Mouse (Mus musculus) naive thymus-derived CD4-positive, alpha-beta T cell, adult 2 months (primary cell): ENCODE measurements around the gene Astn1.

Source experiments
- DNase-seq: peaks from one replicate; pipeline ENCODE4 v3.0.0-alpha.2; 2011; ENCODE audit warnings: low read depth

Astn1 gene

DNA sequence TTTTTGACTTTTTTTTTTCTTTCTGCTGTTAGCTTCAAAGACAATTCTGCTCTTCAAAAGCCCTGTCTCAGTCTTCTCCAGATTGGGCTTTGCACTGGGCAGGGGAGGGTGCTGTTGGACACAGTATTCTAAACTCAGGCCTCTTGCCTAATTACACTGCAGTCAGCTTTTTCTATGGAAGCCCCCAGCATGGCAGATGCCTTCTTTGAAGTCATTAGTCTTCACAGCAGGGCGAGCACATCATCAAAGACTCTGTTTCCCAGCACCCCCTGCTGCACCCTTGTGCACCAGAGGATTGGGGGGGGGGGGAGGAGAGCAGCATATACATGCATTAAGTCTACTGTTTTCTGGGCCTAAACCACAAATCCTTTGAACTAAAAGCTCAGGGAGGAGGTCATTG, 174.8 kb downstream of the Astn1 start:
- no peak for DNase-seq

DNA sequence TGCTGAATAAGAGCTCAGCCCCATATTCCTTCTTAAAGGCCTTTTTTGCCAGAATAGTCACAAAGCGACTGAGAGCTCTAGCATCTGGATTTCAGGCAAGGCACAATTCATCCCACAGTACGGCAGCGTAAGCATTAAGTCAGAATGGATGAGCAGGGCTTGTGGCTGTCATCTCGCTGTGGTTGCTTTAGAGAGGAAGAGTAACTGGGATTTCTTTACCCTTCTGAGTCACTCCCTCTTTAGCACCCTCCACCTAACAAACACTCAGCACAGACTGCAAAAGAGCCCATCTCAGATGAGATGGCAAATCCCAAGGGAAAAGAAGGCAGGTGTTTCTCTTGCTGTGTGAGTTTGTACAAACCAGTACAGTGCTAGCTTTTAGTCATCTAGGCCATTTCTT, 183.0 kb downstream of the Astn1 start:
- no peak for DNase-seq

DNA sequence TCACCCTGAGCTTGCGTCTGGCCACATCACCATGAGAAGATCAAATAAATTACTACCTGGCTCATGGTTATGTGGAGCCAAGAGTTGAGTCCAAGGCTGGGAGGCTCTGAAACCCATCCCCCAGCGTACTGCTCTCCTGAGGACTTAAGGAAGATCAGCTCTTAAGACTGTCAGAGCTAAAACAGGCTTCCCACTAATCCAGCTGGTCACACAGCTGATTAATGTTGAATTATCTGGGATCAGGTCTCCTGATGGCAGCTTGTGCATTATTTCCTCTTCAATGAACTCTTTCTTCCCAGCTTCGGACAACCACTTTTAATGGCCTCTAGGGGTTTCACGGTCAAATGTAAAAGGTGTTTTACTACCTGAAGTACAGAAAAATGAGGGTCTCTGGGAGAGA, 184.4 kb downstream of the Astn1 start:
- DNase-seq: no peak

DNA sequence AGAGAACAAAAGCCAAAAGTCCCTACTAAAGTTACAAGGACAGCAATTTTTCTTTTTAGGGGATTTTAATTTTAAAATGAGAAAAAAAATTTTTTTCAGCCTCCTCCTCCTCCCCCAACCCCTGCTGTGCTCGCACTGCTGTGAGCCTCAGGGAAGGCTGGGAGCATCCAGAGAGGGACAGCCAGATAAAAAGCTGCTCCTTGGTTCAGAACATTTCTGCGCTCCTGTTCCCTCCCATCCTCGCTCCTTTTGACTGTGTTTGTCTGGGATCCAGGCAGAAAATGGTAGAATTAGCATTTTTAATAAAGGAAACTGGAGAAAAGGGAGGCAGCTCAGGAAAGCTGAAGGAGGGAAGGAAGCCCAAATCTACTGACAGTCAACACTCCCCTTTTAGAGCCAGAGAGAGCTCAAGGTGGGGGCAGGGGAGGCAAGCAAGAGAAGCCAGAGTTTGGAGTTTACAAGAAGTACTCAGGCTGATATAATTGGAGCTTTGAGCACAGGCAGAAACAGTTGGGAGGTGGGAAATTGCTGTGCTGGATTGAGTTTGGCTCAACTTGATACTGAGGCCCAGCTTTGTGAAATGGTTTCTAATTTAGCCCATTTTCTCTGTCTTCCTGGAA, 185.6 kb downstream of the Astn1 start:
- no peak for DNase-seq

DNA sequence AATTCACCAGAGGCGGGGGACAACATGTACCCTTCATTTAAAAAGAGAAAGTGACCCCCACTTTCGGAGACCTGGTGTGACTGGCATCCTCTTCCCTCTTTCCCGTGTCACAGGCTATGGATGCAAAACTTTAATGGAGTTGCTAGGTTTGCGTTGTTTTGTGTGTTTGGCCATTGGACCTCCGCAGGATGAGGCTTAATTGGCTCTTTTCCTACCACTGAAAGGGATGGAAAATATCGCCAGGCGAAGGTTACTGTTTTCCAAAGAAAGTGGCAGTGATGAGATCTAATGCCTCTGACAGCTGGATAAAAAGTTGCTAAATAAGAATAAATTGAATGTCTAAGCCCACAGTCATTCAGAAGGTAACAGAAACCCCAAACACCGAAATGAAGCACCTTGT, 186.2 kb downstream of the Astn1 start:
- DNase-seq: no peak

DNA sequence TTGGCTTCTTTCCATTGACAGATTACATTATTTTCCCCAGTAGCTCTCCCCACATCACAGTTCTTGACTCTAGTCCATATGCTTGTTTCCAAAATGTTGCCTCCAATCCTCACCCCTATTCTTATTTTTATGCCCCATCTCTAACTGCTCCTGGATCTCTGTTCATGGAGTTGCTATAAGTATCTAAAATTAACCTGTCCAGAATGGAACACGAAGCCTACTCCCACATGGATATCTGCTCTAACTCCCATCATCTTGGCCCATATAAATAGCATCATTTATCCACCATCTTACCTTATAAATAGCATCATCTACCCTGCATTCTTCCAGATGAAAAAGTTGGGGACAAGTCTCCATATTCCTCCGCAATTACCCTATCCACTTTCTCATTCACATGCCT, 187.5 kb downstream of the Astn1 start:
- no peak for DNase-seq

DNA sequence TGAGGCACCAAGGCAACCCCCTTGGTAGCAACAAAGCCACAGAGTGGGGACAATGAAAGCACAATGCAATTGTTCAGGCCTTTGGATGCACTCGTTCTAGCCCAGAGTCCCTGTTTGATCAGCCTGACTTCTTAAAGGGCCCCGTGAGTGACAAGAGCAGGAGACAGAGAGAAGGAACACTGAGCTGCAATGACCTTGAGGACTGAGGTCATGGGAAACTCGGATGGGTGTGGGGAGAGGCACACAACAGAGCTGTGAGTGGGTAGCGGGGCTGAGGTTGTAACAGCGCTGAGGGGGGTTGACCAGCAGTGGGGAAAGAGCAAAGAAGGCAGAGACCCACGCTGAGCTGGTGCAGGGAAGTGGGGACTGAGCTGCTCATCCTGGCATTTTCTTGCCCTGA, 189.9 kb downstream of the Astn1 start:
- DNase-seq: no peak

DNA sequence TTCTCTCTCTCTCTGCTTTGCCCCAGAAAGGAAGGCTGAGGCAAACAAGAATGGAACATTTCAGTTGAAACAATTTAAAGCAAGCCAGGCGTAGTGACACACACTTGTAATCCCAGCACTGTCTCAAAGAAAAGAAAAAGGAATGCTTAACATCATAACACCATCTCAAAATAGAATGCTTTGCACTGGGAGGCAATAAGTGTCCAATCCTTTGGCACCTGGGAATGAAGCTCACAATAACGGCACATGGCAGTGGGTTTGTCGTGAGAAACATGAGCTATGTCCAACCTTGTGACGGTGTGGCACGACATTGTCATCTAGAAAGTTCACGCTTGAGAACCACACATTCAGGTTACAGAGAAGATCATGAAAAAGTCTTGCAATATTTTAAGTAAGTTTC, 191.3 kb downstream of the Astn1 start:
- DNase-seq: no peak

DNA sequence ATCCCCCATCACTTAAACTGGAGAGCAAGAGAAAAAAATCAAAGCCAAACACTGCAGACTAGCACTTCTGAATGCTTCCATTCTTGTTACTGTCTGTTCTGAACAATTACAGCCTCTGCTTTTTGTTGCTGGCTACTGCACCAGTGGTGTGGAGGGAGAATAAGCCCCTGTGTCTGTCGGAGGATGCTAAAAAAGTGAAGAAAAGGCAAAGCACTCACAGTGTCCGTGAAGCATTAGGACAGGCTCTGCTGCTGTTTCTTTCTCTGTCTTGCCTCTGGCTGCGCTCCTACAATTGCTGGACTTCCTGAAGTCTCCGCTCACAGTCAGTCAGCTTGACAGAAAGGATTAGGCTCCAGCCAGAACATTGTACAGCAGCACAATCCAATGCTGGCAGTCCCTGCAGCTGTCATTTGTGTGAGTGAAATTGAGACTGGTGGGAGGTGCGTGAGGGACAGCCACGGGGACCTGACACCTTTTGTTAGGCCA, 192.0 kb downstream of the Astn1 start:
- no peak for DNase-seq

DNA sequence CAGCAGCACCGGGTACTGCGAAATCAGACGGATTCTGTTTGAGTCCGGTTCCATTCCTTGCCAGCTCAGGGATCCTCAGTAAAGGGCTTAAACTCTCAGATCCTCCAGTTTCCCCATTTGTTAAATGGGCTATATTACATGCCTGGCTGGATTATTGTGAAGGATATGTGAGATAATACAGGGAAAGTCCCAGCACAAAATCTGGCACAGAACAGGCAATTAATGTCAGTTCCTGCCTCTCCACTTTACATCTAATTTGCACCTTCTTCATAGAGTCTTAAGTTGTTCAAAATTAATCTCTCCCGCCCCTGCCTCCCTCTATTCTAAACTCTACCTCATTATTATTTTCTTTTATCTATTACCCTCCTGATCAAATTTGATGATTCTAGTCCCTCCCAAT, 211.1 kb downstream of the Astn1 start:
- DNase-seq: no peak

DNA sequence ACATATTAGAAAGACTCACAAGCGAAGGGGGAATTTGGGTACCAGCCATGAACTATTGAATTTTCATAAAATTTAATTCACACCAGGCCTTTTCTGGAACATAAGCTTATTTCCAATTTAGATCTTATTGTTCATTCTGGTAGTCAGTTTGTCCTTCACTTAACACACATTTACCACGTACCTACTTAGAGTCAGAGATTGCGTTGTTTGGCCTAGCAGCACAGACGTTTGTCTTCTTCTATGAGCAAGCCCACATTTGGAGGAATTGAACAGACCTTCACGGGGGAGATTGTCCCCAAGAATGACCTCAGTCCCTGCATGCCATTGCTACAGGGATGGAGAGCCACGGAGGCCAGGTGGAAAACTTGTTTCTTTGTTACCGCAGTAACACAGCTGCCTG, 211.5 kb downstream of the Astn1 start:
- DNase-seq: no peak

DNA sequence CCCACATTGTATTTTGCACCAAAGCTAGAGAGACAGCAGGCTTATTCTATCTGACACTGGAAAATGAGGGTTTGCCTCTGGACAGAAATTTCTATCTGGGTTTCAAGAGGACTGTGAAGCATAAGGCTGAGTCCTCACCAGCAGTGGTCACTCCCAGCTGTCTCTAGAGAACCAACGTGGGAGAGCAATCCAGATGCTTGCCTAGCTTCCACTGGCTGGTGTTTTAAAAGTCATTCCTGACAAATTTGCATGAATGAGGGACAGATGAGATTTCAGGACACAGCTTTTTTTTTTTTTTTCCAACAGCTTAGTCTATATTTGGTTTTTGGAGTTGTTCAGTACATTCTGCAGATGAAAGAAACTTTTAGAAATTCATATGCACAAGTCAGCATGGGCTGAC, 213.9 kb downstream of the Astn1 start:
- DNase-seq: no peak

DNA sequence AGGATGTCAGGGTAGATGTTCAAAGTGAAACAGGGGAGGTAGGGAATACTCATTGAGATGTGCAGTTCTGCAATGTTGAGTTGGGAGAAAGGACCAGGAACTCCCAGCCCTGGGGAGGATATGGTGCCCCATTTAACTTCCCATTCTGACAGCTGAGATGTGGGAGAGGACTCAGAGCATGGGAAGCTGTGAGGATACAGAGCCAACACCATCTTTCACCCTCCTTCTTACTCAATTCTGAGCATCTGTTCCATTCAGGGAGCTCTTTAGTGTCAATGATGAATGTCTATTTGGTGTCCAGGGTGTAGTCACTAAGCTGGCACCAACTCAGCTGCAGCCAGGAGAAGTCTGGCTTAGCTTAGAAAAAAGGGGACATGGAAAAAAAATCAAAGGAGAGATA, 219.7 kb downstream of the Astn1 start:
- DNase-seq: no peak

DNA sequence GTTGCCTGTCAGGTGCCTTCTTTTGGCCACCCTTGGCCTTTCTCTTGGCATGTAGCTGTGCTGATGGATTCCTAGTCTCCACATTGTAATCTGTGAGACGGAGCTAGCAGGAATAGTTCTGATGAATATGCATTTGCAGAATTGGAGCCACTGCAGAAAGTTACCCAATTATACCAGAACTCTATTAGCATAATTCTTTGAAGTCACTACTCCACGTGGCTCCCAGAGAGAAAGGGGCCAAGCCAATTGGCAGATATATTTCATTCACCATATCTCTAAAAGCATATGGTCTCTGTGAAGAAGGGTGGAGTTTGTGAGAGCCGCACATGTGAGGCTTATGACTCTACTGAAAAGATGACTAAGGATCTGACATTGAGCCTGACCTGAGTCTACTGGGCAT, 226.8 kb downstream of the Astn1 start:
- DNase-seq: no peak

DNA sequence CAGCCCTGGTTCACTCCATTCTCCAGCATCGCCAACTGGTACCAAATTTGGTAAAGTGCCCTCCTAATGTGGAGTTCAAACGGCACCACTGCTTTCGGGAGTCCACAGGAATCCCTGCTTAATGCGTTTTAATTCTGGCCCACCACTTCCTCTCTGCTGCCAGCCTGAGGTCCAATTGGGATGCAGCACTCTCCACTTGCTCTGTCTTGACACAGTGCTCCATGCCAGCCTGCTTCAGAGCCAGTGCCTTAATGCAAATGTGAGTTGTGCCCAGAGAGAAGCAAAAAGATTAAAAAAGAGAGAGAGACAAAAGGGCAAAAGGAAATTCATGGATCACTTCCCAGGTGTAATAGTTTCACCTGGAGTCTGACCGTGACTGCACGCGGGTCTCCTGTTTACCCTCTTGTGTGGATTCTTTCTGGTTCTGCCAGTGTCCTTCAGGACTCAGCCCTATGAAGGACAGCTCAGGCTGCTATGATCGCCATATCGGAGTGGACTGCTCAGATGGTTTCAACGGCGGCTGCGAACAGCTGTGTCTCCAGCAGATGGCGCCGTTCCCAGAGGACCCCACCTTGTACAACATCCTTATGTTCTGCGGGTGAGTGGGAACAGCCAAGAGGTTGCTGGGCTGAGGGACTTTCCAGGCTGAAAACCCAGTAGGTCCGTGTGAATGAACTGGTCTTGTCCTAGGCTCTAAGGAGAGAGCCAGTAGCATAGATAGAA, 234.8 kb downstream of the Astn1 start:
- DNase-seq: no peak

DNA sequence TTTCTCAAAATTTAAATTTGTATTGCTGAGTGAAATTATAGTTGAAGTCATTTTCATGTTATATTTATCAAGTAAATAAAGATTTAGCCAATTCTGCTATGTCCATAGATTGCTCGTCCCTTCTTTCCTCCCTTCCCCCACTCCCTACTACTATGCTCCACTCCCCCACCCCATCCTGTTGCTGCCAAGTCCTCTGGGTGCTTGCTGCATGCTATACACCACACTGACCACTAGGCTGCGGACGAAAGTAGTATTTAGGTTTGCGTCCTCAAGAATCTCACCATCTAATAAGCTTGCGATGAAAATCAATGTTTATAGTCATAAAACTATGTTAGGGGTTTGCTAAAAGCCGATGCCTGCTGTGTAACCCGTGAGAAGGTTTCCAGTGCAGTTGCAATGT, 235.9 kb downstream of the Astn1 start:
- DNase-seq: no peak

DNA sequence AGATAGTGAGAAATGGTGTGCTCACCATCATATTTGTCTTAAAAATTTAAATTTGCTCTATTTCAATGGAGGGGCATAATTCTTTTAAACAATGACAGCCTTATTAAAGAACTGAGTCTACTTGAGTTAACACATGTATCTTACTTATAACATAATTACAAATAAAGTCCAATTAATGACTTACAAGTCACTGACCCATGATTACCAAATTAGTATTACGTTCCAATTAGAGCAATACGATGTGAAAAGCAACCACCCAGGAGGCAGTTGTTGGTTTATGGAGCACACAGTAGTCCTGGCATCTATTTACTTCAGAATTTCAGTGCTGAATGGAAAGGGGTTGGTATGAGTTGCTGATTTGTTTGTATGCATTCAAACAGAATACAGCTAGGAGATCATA, 237.4 kb downstream of the Astn1 start:
- DNase-seq: no peak

DNA sequence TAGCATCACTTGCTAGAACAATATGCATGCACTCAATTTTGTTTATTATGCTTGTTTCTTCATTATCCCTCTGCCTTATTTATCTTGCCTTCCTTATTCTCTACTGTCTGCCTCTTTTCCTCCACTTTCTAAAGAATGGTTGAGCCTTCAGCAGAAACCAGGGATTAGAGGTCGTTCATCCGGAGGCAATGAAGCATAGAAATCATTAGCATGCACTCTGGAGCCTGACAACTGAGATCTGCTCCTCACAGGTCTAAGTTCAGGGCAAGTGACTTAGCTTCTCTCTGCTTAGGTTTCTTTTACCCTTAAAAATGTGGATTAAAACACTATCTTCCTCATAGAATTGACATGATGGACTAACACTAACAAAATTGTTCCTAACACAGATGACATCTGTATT, 241.0 kb downstream of the Astn1 start:
- no peak for DNase-seq

DNA sequence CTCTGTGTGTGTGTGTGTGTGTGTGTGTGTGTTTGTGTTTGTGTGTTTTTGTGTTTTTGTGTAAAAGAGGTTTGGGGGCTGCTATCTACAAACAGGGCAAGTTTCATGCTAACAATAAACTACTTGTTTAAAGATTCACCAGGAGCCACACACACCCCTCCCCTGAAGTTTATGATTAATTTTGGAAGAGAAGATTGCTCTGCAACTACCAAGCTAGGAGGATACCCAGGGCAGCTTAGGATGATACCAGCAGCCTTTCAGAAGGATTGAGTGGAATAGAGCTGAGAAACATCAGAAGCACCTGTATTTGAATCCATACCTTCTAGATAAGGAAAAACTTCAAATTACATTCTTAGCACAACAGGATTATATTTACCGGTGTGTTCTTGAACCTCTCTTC, 242.1 kb downstream of the Astn1 start:
- no peak for DNase-seq

DNA sequence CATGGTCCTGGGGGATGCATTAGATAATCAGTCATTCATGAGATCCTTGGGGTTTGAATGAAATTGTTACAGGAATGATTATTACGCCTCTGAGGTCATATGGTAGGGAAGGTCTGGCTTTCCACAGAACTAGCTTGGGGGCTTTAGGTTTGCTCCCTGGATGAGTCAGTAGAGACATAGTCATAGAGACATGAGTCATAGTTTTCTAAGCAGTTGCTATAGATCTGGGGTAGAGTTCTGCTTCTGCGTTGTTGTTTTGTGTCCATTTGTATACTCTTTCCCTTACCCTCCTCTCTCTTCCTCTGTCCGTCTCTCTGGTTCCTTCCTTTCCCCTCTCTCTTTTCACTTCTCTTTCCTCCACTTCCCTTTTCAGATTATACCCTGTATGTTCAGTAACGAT, 243.5 kb downstream of the Astn1 start:
- no peak for DNase-seq

DNA sequence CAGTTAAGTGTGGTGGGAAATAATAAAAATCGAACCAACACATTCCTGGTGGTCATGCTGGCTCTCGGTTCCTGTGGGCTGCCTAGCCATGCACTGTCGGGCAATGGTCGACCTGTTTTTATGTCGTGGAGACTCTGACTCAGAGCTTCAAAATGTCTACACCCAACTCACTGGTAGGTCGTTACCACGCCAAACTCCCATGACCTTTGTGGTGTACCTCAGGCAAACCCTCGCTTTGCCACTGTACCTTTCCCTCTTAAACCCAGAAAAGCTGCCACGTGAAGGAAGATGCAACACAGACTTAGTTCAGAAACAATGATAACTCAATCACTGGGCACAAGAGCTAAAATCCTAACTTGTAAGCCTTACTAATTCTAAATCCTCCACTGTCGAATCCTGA, 244.3 kb downstream of the Astn1 start:
- DNase-seq: no peak

DNA sequence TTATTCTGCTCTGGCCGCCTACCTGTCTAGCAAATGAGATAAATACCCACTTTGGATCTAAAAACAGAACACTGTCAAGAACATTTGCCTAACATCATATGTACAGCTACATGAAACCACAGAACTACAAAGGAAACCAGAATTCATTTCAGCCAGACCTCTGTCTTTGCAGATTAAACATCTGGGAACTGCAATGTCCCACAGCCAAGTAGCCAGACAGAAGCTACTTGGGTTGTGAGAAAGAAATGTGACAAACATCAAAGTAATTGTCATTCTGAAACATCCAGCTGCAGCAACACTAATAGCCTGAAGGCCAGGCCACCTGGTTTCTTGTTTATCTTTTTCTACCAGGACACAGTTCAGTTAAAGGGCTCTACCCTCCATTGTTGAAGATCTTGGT, 245.1 kb downstream of the Astn1 start:
- no peak for DNase-seq

DNA sequence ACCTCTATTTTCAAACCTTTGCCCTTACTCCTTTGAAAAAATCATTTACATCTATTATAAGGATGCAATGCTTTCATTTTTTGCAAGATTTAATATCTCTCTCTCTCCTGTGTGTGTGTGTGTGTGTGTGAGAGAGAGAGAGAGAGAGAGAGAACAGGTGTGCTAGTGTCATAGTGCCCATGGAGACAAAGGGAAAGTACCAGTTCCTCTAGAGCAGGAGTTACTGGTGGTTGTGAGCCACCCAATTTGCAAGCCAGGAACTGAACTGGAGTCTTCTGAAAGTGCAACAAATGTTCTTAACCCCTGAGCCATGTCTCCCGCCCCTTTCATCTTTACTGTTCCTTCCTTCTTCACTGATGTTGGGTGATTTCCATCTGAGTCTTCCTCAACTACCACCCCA, 253.1 kb downstream of the Astn1 start:
- no peak for DNase-seq

DNA sequence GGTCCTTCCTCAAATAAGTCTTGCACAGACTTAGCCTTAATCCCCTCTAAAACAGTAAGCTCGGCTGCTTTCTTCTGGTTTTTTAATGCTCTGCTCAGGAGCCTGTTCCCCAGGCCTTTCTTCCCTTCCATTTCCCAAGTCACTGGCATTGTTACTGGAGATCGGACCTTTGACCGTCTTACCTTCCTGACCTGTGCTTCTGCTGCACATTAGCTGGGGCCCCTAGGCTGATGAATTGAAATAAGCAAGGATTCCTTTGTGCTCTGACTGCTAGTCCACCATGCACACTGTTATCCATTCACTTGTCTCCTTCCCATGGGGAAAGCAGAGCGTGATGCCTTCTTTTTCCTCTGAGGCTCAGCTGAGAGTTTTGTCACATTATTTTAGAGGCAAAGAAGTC, 255.9 kb downstream of the Astn1 start:
- DNase-seq: no peak
